Mouse (Mus musculus): ENCODE data around the gene Timm22. TPM values are rescaled to one million over a fixed set of nuclear protein-coding genes. Genes with fewer than 3 reads are reported as not detected.

Gene Timm22
- polyA plus RNA-seq, 1 experiment from 2014 or later: 111 TPM

GRCm38 (mm10) chr11:76415001-76415400 is 8.2 kb downstream of the Timm22 start:
- Histone ChIP-seq H3K4me2 (ENCODE audit: low read length) (no peak overlapping the region), H3K27ac (replicated peaks; ENCODE audit: low read depth, low read length) (no peak overlapping the region), H3K36me3 (ENCODE audit: control insufficient read depth, insufficient read depth, low read length) (peaks cover 83% of the 10 kb centered on the region), H3K4me3 (replicated peaks; ENCODE audit: low read depth, low read length) (no peak overlapping the region), H3K9me3 (ENCODE audit: control insufficient read depth, low read length) (no peaks in the 10 kb centered on the region), H3K4me1 (ENCODE audit: control insufficient read depth, insufficient read depth, low read length) (no peaks in the 10 kb centered on the region), H3K9ac (replicated peaks; ENCODE audit: low read length) (no peak overlapping the region), H3K27me3 (ENCODE audit: control insufficient read depth, insufficient read depth, low read length) (no peaks in the 10 kb centered on the region)
- DNase-seq (no peak), ATAC-seq (ENCODE audit: low FRiP score, low TSS enrichment) (no peak)
- WGBS: 93% methylated on average over 4 of the region's 4 CpGs

- Histone ChIP-seq H3K4me2 (ENCODE audit: low read length) (no peak overlapping the region), H3K9ac (replicated peaks; ENCODE audit: low read length) (no peak overlapping the region), H3K36me3 (ENCODE audit: control insufficient read depth, insufficient read depth, low read length) (peaks cover 90% of the 10 kb centered on the region), H3K4me1 (ENCODE audit: control insufficient read depth, insufficient read depth, low read length) (no peaks in the 10 kb centered on the region), H3K27me3 (ENCODE audit: control insufficient read depth, insufficient read depth, low read length) (no peaks in the 10 kb centered on the region), H3K4me3 (replicated peaks; ENCODE audit: low read depth, low read length) (no peak overlapping the region), H3K9me3 (ENCODE audit: control insufficient read depth, low read length) (no peaks in the 10 kb centered on the region), H3K27ac (replicated peaks; ENCODE audit: low read depth, low read length) (no peak overlapping the region)
- ATAC-seq (ENCODE audit: low FRiP score, low TSS enrichment) (no peak), DNase-seq (no peak)
- WGBS: 83% methylated on average over 2 of the region's 2 CpGs
These were observed 9.2 kb downstream of the Timm22 start for GRCm38 (mm10) chr11:76415985-76416384.

- H3K36me3 ChIP-seq (ENCODE audit: control insufficient read depth, insufficient read depth, low read length): peaks cover 98% of the 10 kb centered on the region
- ATAC-seq (ENCODE audit: low FRiP score, low TSS enrichment) (no peak), DNase-seq (no peak)
- 84% methylated on average over 8 of the region's 8 CpGs for WGBS
- no peak overlapping the region for H3K4me3 ChIP-seq (replicated peaks; ENCODE audit: low read depth, low read length)
- no peaks in the 10 kb centered on the region for H3K27me3 ChIP-seq (ENCODE audit: control insufficient read depth, insufficient read depth, low read length)
- H3K9me3 ChIP-seq (ENCODE audit: control insufficient read depth, low read length): no peaks in the 10 kb centered on the region
- no peaks in the 10 kb centered on the region for H3K4me1 ChIP-seq (ENCODE audit: control insufficient read depth, insufficient read depth, low read length)
- no peak overlapping the region; the same call in 1 of the 2 replicates for H3K27ac ChIP-seq (replicated peaks; ENCODE audit: low read depth, low read length)
- no peak overlapping the region for H3K4me2 ChIP-seq (ENCODE audit: low read length)
- H3K9ac ChIP-seq (replicated peaks; ENCODE audit: low read length): no peak overlapping the region
These were observed 11.7 kb downstream of the Timm22 start for GRCm38 (mm10) chr11:76418423-76418822.

GRCm38 (mm10) chr11:76419179-76419578 is 12.4 kb downstream of the Timm22 start:
- Histone ChIP-seq H3K36me3 (ENCODE audit: control insufficient read depth, insufficient read depth, low read length) (peaks cover 98% of the 10 kb centered on the region), H3K27ac (replicated peaks; ENCODE audit: low read depth, low read length) (no peak overlapping the region), H3K4me1 (ENCODE audit: control insufficient read depth, insufficient read depth, low read length) (no peaks in the 10 kb centered on the region), H3K9ac (replicated peaks; ENCODE audit: low read length) (no peak overlapping the region), H3K4me3 (replicated peaks; ENCODE audit: low read depth, low read length) (no peak overlapping the region), H3K27me3 (ENCODE audit: control insufficient read depth, insufficient read depth, low read length) (no peaks in the 10 kb centered on the region), H3K9me3 (ENCODE audit: control insufficient read depth, low read length) (no peaks in the 10 kb centered on the region), H3K4me2 (ENCODE audit: low read length) (no peak overlapping the region)
- no peak for DNase-seq
- ATAC-seq (ENCODE audit: low FRiP score, low TSS enrichment): no peak
- 80% methylated on average over 4 of the region's 4 CpGs for WGBS

- Histone ChIP-seq H3K4me1 (ENCODE audit: control insufficient read depth, insufficient read depth, low read length) (no peaks in the 10 kb centered on the region), H3K27me3 (ENCODE audit: control insufficient read depth, insufficient read depth, low read length) (no peaks in the 10 kb centered on the region), H3K27ac (replicated peaks; ENCODE audit: low read depth, low read length) (no peak overlapping the region), H3K9ac (replicated peaks; ENCODE audit: low read length) (no peak overlapping the region), H3K9me3 (ENCODE audit: control insufficient read depth, low read length) (no peaks in the 10 kb centered on the region), H3K36me3 (ENCODE audit: control insufficient read depth, insufficient read depth, low read length) (peaks cover 99% of the 10 kb centered on the region), H3K4me2 (ENCODE audit: low read length) (no peak overlapping the region), H3K4me3 (replicated peaks; ENCODE audit: low read depth, low read length) (no peak overlapping the region)
- no peak for ATAC-seq (ENCODE audit: low FRiP score, low TSS enrichment)
- DNase-seq: no peak
- 67% methylated on average over 4 of the region's 4 CpGs for WGBS
These were observed 14.1 kb downstream of the Timm22 start for GRCm38 (mm10) chr11:76420896-76421295.

GRCm38 (mm10) chr11:76425749-76426148 is 19.0 kb downstream of the Timm22 start:
- no peak for ATAC-seq (ENCODE audit: low FRiP score, low TSS enrichment)
- Histone ChIP-seq H3K9me3 (ENCODE audit: control insufficient read depth, low read length) (no peaks in the 10 kb centered on the region), H3K4me3 (replicated peaks; ENCODE audit: low read depth, low read length) (no peak overlapping the region), H3K27me3 (ENCODE audit: control insufficient read depth, insufficient read depth, low read length) (no peaks in the 10 kb centered on the region), H3K4me1 (ENCODE audit: control insufficient read depth, insufficient read depth, low read length) (0 out of 2 replicates have a peak, but pooled peaks cover 5% of the 10 kb centered on the region), H3K36me3 (ENCODE audit: control insufficient read depth, insufficient read depth, low read length) (peaks cover 59% of the 10 kb centered on the region), H3K27ac (replicated peaks; ENCODE audit: low read depth, low read length) (no peak overlapping the region), H3K9ac (replicated peaks; ENCODE audit: low read length) (no peak overlapping the region), H3K4me2 (ENCODE audit: low read length) (no peak overlapping the region)
- WGBS: 82% methylated on average over 6 of the region's 6 CpGs
- DNase-seq: no peak

- H3K27ac ChIP-seq (replicated peaks; ENCODE audit: low read depth, low read length): no peak overlapping the region
- H3K4me1 ChIP-seq (ENCODE audit: control insufficient read depth, insufficient read depth, low read length): 0 out of 2 replicates have a peak, but pooled peaks cover 5% of the 10 kb centered on the region
- H3K4me3 ChIP-seq (replicated peaks; ENCODE audit: low read depth, low read length): no peak overlapping the region
- H3K27me3 ChIP-seq (ENCODE audit: control insufficient read depth, insufficient read depth, low read length): no peaks in the 10 kb centered on the region
- no peaks in the 10 kb centered on the region for H3K9me3 ChIP-seq (ENCODE audit: control insufficient read depth, low read length)
- ATAC-seq (ENCODE audit: low FRiP score, low TSS enrichment): no peak
- H3K9ac ChIP-seq (replicated peaks; ENCODE audit: low read length): no peak overlapping the region
- DNase-seq: no peak
- no peak overlapping the region for H3K4me2 ChIP-seq (ENCODE audit: low read length)
- 76% methylated on average over 3 of the region's 3 CpGs for WGBS
- peaks cover 47% of the 10 kb centered on the region for H3K36me3 ChIP-seq (ENCODE audit: control insufficient read depth, insufficient read depth, low read length)
These were observed 21.0 kb downstream of the Timm22 start for GRCm38 (mm10) chr11:76427781-76428180.

- 57% methylated on average over 4 of the region's 4 CpGs for WGBS
- Histone ChIP-seq H3K4me3 (replicated peaks; ENCODE audit: low read depth, low read length) (no peak overlapping the region), H3K9me3 (ENCODE audit: control insufficient read depth, low read length) (no peaks in the 10 kb centered on the region), H3K27ac (replicated peaks; ENCODE audit: low read depth, low read length) (peak overlapping the region; percentile 49), H3K4me1 (ENCODE audit: control insufficient read depth, insufficient read depth, low read length) (0 out of 2 replicates have a peak, but pooled peaks cover 5% of the 10 kb centered on the region), H3K36me3 (ENCODE audit: control insufficient read depth, insufficient read depth, low read length) (peaks cover 46% of the 10 kb centered on the region), H3K4me2 (ENCODE audit: low read length) (no peak overlapping the region), H3K9ac (replicated peaks; ENCODE audit: low read length) (no peak overlapping the region), H3K27me3 (ENCODE audit: control insufficient read depth, insufficient read depth, low read length) (no peaks in the 10 kb centered on the region)
- DNase-seq (no peak), ATAC-seq (ENCODE audit: low FRiP score, low TSS enrichment) (no peak)
These were observed 22.3 kb downstream of the Timm22 start for GRCm38 (mm10) chr11:76429046-76429445.

GRCm38 (mm10) chr11:76429556-76429955 is 22.8 kb downstream of the Timm22 start:
- Histone ChIP-seq H3K4me3 (replicated peaks; ENCODE audit: low read depth, low read length) (no peak overlapping the region), H3K27ac (replicated peaks; ENCODE audit: low read depth, low read length) (peak overlapping the region; percentile 49; the same call in 1 of the 2 replicates), H3K9me3 (ENCODE audit: control insufficient read depth, low read length) (no peaks in the 10 kb centered on the region), H3K4me1 (ENCODE audit: control insufficient read depth, insufficient read depth, low read length) (0 out of 2 replicates have a peak, but pooled peaks cover 5% of the 10 kb centered on the region), H3K4me2 (ENCODE audit: low read length) (no peak overlapping the region), H3K36me3 (ENCODE audit: control insufficient read depth, insufficient read depth, low read length) (peaks cover 44% of the 10 kb centered on the region), H3K27me3 (ENCODE audit: control insufficient read depth, insufficient read depth, low read length) (no peaks in the 10 kb centered on the region), H3K9ac (replicated peaks; ENCODE audit: low read length) (no peak overlapping the region)
- DNase-seq (no peak), ATAC-seq (ENCODE audit: low FRiP score, low TSS enrichment) (no peak)
- WGBS: 50% methylated on average over 7 of the region's 7 CpGs
